Mouse (Mus musculus) stomach, embryonic 15.5 days (tissue): ENCODE measurements around the gene Defb26. TPM values are rescaled to one million over a fixed set of nuclear protein-coding genes. Genes with fewer than 3 reads are reported as not detected.
A peak's percentile ranks its signal among the peaks of the same experiment; 100 is the strongest.

Source experiments
- ATAC-seq: fragments of 200-750 bp; cut with Nextera tagmentation; 2 replicates; pipeline ENCODE4 v1.8.0; 2017; ENCODE audit warnings: low read depth, moderate number of reproducible peaks, moderate TSS enrichment; ENCODE audit not compliant: insufficient read depth, low FRiP score
- H3K27ac ChIP-seq: fragments of 300-500 bp; sonication (generic); 2 replicates; pipeline ENCODE4 v1.5.1; 2015; ENCODE audit warnings: mild to moderate bottlenecking, inconsistent platforms
- H3K27me3 ChIP-seq: fragments of 300-500 bp; sonication (generic); replicated peaks from 2 replicates; pipeline ENCODE4 v1.6.1; 2015; ENCODE audit warnings: inconsistent platforms
- H3K36me3 ChIP-seq: fragments of 300-500 bp; sonication (generic); 2 replicates; pipeline ENCODE4 v1.6.1; 2015; ENCODE audit warnings: inconsistent platforms
- H3K4me1 ChIP-seq: fragments of 300-500 bp; sonication (generic); 2 replicates; pipeline ENCODE4 v1.6.1; 2015; ENCODE audit warnings: inconsistent platforms
- H3K4me2 ChIP-seq: fragments of 300-500 bp; sonication (generic); 2 replicates; pipeline ENCODE4 v1.6.1; 2015; ENCODE audit warnings: mild to moderate bottlenecking, inconsistent platforms
- H3K4me3 ChIP-seq: fragments of 300-500 bp; sonication (generic); replicated peaks from 2 replicates; pipeline ENCODE4 v1.5.1; 2015; ENCODE audit warnings: inconsistent platforms
- H3K9ac ChIP-seq: fragments of 300-500 bp; sonication (generic); 2 replicates; pipeline ENCODE4 v1.6.1; 2015; ENCODE audit warnings: inconsistent platforms
- H3K9me3 ChIP-seq: fragments of 300-500 bp; sonication (generic); 2 replicates; pipeline ENCODE4 v1.6.1; 2016; ENCODE audit warnings: inconsistent platforms
- WGBS: fragments of 180-500 bp; shearing (Covaris S2); methylation state at CpG from one replicate; pipeline ENCODE4 v1.1.7; 2015; 5-methylcytosine and 5-hydroxymethylcytosine counted together
- polyA plus RNA-seq: library from polyadenylated mRNA; unstranded; fragments of >200 nt; fragmentation: Nextera tagmentation; extraction: Ambion mirVana; gene quantifications from 2 replicates; pipeline ENCODE4 v1.2.1, GENCODE M21; 2015

The Defb26 gene
- polyA plus RNA-seq, result not detected in 2 replicates

DNA sequence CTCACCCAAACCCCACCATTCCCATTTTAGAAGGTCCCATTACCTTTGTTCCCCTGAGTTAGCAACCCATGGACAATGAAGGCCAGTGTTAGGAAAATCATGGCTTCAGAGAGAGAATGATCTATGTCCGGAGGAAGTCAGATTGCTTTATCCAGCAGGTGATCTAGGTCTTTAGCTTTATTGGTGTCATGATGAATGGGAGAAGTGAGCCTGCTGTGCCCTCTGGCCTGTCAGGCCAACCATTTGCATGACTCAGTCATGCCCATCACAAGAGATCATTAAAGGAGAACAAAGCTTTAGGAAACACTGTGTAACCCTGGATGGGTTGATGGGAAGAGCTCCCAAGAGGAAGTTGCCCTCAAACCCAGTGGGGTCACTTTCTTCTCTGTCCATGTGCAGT is at the start of gene Defb26:
Gene Defb26, minus strand, starts transcription at position 101 of the 400 bp plus-strand sequence.
- no peak for ATAC-seq
- no peak within 1 kb of the TSS for H3K9ac ChIP-seq
- no peak within 1 kb of the TSS for H3K4me3 ChIP-seq
- H3K27ac ChIP-seq, result no peak within 1 kb of the TSS
- 88% methylated on average over 1 of the region's 1 CpGs for WGBS
- no peaks in the 10 kb centered on the region for H3K36me3 ChIP-seq
- H3K4me1 ChIP-seq, result no peaks in the 10 kb centered on the region
- H3K27me3 ChIP-seq, result no peaks in the 10 kb centered on the region
- no peak within 1 kb of the TSS for H3K4me2 ChIP-seq
- no peaks in the 10 kb centered on the region for H3K9me3 ChIP-seq

DNA sequence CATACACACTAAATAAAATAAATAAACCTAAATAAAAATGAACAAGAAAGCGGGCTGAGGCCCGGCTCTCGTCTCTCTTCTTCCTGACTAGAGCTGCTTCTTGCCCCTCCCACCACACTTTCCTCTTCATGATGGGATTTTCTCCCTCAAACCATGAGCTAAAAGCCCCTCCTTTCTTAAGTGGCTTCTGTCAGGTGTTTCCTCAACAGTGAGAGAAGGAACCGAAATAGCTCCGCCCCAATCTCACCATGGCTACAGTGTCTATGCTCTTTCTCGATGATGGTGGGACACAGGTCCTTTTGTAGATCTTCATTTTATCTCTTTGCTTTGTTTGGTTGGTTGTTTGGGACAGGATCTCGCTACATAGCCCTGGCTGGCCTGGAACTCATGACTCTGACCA is 45.2 kb upstream of the Defb26 start:
- Histone ChIP-seq H3K9me3 (no peaks in the 10 kb centered on the region), H3K36me3 (no peaks in the 10 kb centered on the region), H3K4me1 (no peaks in the 10 kb centered on the region), H3K4me3 (no peak overlapping the region), H3K4me2 (no peak overlapping the region), H3K27me3 (no peaks in the 10 kb centered on the region), H3K27ac (no peak overlapping the region), H3K9ac (no peak overlapping the region)
- 83% methylated on average over 7 of the region's 7 CpGs for WGBS
- no peak for ATAC-seq

- no peak overlapping the region for H3K9ac ChIP-seq
- no peaks in the 10 kb centered on the region for H3K36me3 ChIP-seq
- no peaks in the 10 kb centered on the region for H3K27me3 ChIP-seq
- H3K27ac ChIP-seq, result no peak overlapping the region
- peak overlapping the region; percentile 45 for H3K4me2 ChIP-seq
- no peaks in the 10 kb centered on the region for H3K4me1 ChIP-seq
- H3K4me3 ChIP-seq, result no peak overlapping the region
- 9% methylated on average over 16 of the region's 16 CpGs for WGBS
- no peak for ATAC-seq
- H3K9me3 ChIP-seq, result no peaks in the 10 kb centered on the region
Measured at GRCm38 (mm10) chr2:152553774-152554423, 42.4 kb upstream of the Defb26 start.

DNA sequence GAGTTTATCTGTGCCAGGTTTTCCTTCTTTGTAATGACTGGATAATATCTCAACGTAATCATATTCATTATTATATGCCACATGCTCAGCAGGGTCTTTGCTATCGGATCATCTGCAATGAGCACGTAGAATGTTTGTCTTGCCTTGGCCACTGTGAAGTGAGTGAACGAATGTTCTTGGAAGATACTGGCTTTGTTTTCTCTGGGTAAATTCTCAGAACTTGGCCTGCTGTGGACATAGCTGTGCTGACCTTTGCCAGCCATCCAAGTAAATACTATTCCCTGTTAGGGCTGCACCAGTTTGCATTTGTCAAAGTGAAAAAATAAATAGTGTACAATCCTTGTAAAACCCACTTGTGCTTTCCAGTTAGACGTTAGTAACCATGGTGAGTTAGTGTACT is 36.6 kb upstream of the Defb26 start:
- WGBS, result 45% methylated on average over 5 of the region's 5 CpGs
- H3K36me3 ChIP-seq, result no peaks in the 10 kb centered on the region
- no peak overlapping the region for H3K9ac ChIP-seq
- H3K27me3 ChIP-seq, result no peaks in the 10 kb centered on the region
- H3K4me1 ChIP-seq, result no peaks in the 10 kb centered on the region
- no peak for ATAC-seq
- H3K4me2 ChIP-seq, result no peak overlapping the region
- H3K9me3 ChIP-seq, result no peaks in the 10 kb centered on the region
- H3K27ac ChIP-seq, result no peak overlapping the region
- H3K4me3 ChIP-seq, result no peak overlapping the region

DNA sequence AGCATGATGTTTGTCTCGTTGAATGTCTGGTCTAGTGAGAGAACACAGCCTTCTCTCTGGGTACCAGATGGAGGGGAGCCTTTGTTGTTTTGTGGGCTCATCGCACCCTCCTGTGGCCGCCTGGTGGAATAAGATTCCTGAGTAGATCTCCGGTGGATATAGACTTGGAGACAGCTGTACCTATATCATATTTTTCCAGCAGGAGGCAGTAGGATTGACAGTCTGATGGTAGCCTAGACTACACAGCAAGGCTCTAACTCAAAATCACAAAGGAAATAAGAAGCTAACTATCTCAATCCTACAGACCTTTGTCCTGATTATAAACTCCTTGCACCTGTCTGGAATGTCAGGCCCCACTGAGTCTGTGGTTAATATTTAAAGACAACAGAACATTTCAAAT is 33.2 kb upstream of the Defb26 start:
- ATAC-seq, result no peak
- Histone ChIP-seq H3K9ac (no peak overlapping the region), H3K4me3 (no peak overlapping the region), H3K4me2 (no peak overlapping the region), H3K9me3 (no peaks in the 10 kb centered on the region), H3K27ac (no peak overlapping the region), H3K4me1 (no peaks in the 10 kb centered on the region), H3K36me3 (no peaks in the 10 kb centered on the region), H3K27me3 (no peaks in the 10 kb centered on the region)
- WGBS, result 14% methylated on average over 4 of the region's 4 CpGs

DNA sequence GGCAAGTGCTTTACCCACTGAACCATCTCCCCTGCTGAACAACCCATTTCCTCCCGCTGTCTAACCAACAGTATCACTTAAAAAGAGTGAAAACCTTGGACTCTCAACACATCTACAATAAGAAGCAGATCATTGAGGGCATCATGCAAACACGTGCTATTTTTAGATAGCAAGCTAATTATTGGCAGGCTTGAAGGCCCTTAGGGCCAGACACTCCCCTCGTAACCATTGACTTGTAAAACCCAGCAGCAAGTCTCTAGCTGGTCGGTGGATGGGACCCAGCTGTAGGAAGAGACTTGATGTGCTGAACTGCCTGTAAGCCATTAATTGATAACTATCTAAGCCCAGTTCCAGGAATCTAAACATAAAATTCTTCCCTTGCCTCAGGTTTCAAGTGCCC is 32.0 kb upstream of the Defb26 start:
- Histone ChIP-seq H3K27ac (no peak overlapping the region), H3K9ac (no peak overlapping the region), H3K4me1 (no peaks in the 10 kb centered on the region), H3K4me2 (no peak overlapping the region), H3K9me3 (no peaks in the 10 kb centered on the region), H3K36me3 (no peaks in the 10 kb centered on the region), H3K27me3 (no peaks in the 10 kb centered on the region), H3K4me3 (no peak overlapping the region)
- no peak for ATAC-seq
- WGBS, result 64% methylated on average over 4 of the region's 4 CpGs

- no peaks in the 10 kb centered on the region for H3K36me3 ChIP-seq
- H3K4me1 ChIP-seq, result no peaks in the 10 kb centered on the region
- no peaks in the 10 kb centered on the region for H3K9me3 ChIP-seq
- no peak for ATAC-seq
- H3K9ac ChIP-seq, result no peak overlapping the region
- no peak overlapping the region for H3K4me2 ChIP-seq
- H3K27me3 ChIP-seq, result no peaks in the 10 kb centered on the region
- no peak overlapping the region for H3K27ac ChIP-seq
- no peak overlapping the region for H3K4me3 ChIP-seq
- 84% methylated on average over 2 of the region's 2 CpGs for WGBS
Measured at GRCm38 (mm10) chr2:152542897-152543296, 31.4 kb upstream of the Defb26 start.

DNA sequence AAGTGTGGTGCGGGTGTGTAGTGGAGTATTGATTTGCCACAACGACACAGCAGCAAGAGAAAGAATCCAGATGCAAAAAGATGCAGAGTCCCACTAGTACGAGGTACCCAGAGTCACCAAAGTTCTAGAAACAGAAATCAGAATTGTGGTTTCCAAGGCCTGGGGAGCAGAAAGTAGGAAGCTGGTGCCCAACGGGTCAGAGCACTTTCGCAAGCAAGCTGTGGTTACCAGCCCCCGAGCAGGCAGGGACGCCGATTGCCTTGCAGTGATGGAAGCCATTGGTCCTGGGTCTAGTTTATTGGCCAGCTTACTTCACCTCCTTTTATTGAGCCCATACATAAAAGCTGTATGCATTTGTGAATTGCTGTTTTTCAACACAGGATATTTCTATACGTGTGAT is 30.5 kb upstream of the Defb26 start:
- Histone ChIP-seq H3K4me1 (no peaks in the 10 kb centered on the region), H3K9ac (no peak overlapping the region), H3K9me3 (no peaks in the 10 kb centered on the region), H3K36me3 (no peaks in the 10 kb centered on the region), H3K4me2 (no peak overlapping the region), H3K4me3 (no peak overlapping the region), H3K27me3 (no peaks in the 10 kb centered on the region), H3K27ac (no peak overlapping the region)
- 76% methylated on average over 9 of the region's 9 CpGs for WGBS
- ATAC-seq, result no peak

DNA sequence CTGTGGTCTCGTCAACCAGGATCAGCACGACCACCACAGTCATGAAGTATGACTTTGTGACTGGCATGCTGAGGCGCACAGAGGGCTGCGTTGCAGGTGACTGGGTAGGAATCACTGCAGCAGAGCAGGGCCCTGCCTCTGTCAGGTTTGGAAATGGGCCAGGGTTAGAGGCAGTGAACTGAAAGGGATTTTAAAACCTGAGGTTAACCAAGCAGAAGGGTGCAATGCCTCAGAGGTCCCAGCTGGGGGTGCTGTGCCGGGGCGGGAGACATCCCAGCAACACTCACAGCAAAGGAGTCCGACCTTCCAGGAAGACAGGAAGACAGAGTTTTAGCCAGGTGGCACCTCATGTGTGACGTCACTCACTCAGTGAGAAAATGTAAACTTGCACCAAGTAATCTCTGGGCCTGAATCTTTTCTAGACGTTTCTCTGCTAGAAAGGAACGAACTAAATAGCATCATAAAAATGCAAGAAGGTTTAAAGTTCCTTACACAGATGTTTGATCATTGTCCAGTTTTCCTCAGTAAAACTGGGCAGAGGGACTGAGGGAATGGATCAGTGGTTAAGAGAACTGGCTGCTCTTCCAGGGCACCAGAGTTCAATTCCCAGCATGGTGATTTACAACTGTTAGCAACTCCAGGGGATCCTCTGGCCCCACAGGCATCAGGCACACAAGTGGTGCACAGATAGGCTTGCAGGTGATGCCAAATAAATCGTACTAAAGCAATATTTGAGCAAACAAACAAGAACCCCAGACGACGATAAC is 28.6 kb upstream of the Defb26 start, which contains the start of gene Defb29:
Gene Defb29, minus strand, starts transcription at position 155 of the 767 bp plus-strand sequence.
- Histone ChIP-seq H3K36me3 (no peaks in the 10 kb centered on the region), H3K4me2 (no peak within 1 kb of the TSS), H3K4me1 (no peaks in the 10 kb centered on the region), H3K27me3 (no peaks in the 10 kb centered on the region), H3K4me3 (no peak within 1 kb of the TSS), H3K9ac (no peak within 1 kb of the TSS), H3K9me3 (no peaks in the 10 kb centered on the region), H3K27ac (no peak within 1 kb of the TSS)
- ATAC-seq, result no peak
- WGBS, result 51% methylated on average over 13 of the region's 13 CpGs

DNA sequence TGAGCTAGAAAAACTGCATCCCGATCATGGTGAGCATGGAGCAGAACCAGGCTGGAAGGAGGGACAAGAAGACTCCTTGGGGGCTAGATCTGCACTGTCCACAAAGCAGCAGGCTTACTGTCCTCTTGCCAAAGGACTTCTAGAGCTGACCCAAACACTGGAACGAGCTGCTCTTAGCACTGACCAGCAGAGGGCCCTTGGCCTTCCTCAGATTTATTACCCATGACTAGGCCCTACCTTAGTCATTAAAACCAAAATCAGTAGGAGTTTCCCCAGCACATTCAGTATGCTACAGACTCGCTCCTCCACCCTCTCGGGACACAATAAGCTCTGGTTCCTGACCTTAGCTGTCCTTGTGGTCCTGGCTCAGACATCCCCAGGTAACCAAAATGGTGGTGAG is 6.5 kb upstream of the Defb26 start, which contains the start of gene Defb28:
Gene Defb28, plus strand, starts transcription at position 275 of the 400 bp plus-strand sequence.
- H3K9me3 ChIP-seq, result no peaks in the 10 kb centered on the region
- 73% methylated on average over 4 of the region's 4 CpGs for WGBS
- H3K27ac ChIP-seq, result no peak within 1 kb of the TSS
- no peaks in the 10 kb centered on the region for H3K27me3 ChIP-seq
- no peak within 1 kb of the TSS for H3K4me3 ChIP-seq
- no peak for ATAC-seq
- no peaks in the 10 kb centered on the region for H3K4me1 ChIP-seq
- no peak within 1 kb of the TSS for H3K4me2 ChIP-seq
- H3K36me3 ChIP-seq, result no peaks in the 10 kb centered on the region
- H3K9ac ChIP-seq, result no peak within 1 kb of the TSS

DNA sequence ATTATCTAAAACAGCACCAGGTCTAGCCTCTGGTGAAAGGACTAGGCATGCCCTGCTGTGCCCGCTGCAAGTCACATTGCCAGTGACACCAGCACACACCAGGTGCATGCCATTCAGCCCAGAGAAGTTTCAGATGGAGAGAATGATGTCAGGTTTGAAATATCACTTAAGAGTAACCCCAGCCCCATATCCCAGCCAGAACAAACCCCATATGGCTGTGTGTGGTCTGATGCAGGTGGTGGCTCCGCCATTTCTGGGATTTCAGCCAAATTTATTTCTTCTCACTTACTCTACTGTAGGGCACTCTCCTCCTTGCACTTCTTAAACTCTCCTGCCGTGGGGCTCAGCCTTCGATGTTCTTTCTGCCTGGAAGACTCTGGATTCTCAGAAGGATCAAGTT is 4.6 kb upstream of the Defb26 start:
- no peak overlapping the region for H3K9ac ChIP-seq
- H3K9me3 ChIP-seq, result no peaks in the 10 kb centered on the region
- H3K4me3 ChIP-seq, result no peak overlapping the region
- no peak overlapping the region for H3K4me2 ChIP-seq
- H3K27me3 ChIP-seq, result no peaks in the 10 kb centered on the region
- ATAC-seq, result no peak
- 50% methylated on average over 4 of the region's 4 CpGs for WGBS
- no peak overlapping the region for H3K27ac ChIP-seq
- H3K4me1 ChIP-seq, result no peaks in the 10 kb centered on the region
- no peaks in the 10 kb centered on the region for H3K36me3 ChIP-seq

GRCm38 (mm10) chr2:152503950-152504349 is 7.5 kb downstream of the Defb26 start:
- Histone ChIP-seq H3K4me1 (no peaks in the 10 kb centered on the region), H3K27me3 (no peaks in the 10 kb centered on the region), H3K9ac (no peak overlapping the region), H3K9me3 (no peaks in the 10 kb centered on the region), H3K4me3 (no peak overlapping the region), H3K27ac (no peak overlapping the region), H3K36me3 (no peaks in the 10 kb centered on the region), H3K4me2 (no peak overlapping the region)
- ATAC-seq, result no peak
- 74% methylated on average over 2 of the region's 2 CpGs for WGBS
